Mouse (Mus musculus): ENCODE data around the gene 2310009B15Rik. TPM values are rescaled to one million over a fixed set of nuclear protein-coding genes. Genes with fewer than 3 reads are reported as not detected.
A peak's percentile ranks its signal among the peaks of the same experiment; 100 is the strongest.

Gene 2310009B15Rik
- polyA plus RNA-seq, 1 experiment from 2014 or later: 5.2 TPM

- no peak overlapping the region for H3K27ac ChIP-seq
- H3K4me3 ChIP-seq (ENCODE audit: inconsistent target): no peak overlapping the region
- WGBS (ENCODE audit: missing documents): 8% methylated on average over 16 of the region's 16 CpGs
Measured at GRCm38 (mm10) chr1:138848026-138848425, 8.6 kb downstream of the 2310009B15Rik start.

GRCm38 (mm10) chr1:138847146-138847545, 9.5 kb downstream of the 2310009B15Rik start:
- no peaks in the 10 kb centered on the region for H3K79me2 ChIP-seq (ENCODE audit: inconsistent target)
- no peak overlapping the region for H3K27ac ChIP-seq
- WGBS (ENCODE audit: missing documents): 6% methylated on average over 21 of the region's 21 CpGs
- no peak overlapping the region for H3K4me3 ChIP-seq (ENCODE audit: inconsistent target)
- no peaks in the 10 kb centered on the region for H3K36me3 ChIP-seq (ENCODE audit: inconsistent target)

More at GRCm38 (mm10) chr1:138848026-138848425, 8.6 kb downstream of the 2310009B15Rik start:
- Histone ChIP-seq H3K79me2 (ENCODE audit: inconsistent target) (no peaks in the 10 kb centered on the region), H3K36me3 (ENCODE audit: inconsistent target) (no peaks in the 10 kb centered on the region)

GRCm38 (mm10) chr1:138846581-138846980, 10.1 kb downstream of the 2310009B15Rik start:
- H3K4me3 ChIP-seq (ENCODE audit: inconsistent target): no peak overlapping the region
- H3K79me2 ChIP-seq (ENCODE audit: inconsistent target): no peaks in the 10 kb centered on the region
- H3K36me3 ChIP-seq (ENCODE audit: inconsistent target): no peaks in the 10 kb centered on the region
- 12% methylated on average over 9 of the region's 9 CpGs for WGBS (ENCODE audit: missing documents)
- H3K27ac ChIP-seq: no peak overlapping the region

GRCm38 (mm10) chr1:138846131-138846530, 10.5 kb downstream of the 2310009B15Rik start:
- no peak overlapping the region for H3K27ac ChIP-seq
- WGBS (ENCODE audit: missing documents): 16% methylated on average over 12 of the region's 12 CpGs
- H3K79me2 ChIP-seq (ENCODE audit: inconsistent target): no peaks in the 10 kb centered on the region
- H3K4me3 ChIP-seq (ENCODE audit: inconsistent target): no peak overlapping the region
- H3K36me3 ChIP-seq (ENCODE audit: inconsistent target): no peaks in the 10 kb centered on the region

GRCm38 (mm10) chr1:138845481-138845880, 11.2 kb downstream of the 2310009B15Rik start:
- WGBS (ENCODE audit: missing documents): 43% methylated on average over 3 of the region's 3 CpGs
- Histone ChIP-seq H3K36me3 (ENCODE audit: inconsistent target) (no peaks in the 10 kb centered on the region), H3K27ac (no peak overlapping the region), H3K4me3 (ENCODE audit: inconsistent target) (no peak overlapping the region), H3K79me2 (ENCODE audit: inconsistent target) (no peaks in the 10 kb centered on the region)

- 15% methylated on average over 3 of the region's 3 CpGs for WGBS (ENCODE audit: missing documents)
- H3K36me3 ChIP-seq (ENCODE audit: inconsistent target): no peaks in the 10 kb centered on the region
- peak overlapping the region; percentile 17; the same call in 1 of the 2 replicates for H3K4me3 ChIP-seq (ENCODE audit: inconsistent target)
- H3K27ac ChIP-seq: no peak overlapping the region
- H3K79me2 ChIP-seq (ENCODE audit: inconsistent target): no peaks in the 10 kb centered on the region
Measured at GRCm38 (mm10) chr1:138844166-138844565, 12.5 kb downstream of the 2310009B15Rik start.

- Histone ChIP-seq H3K27ac (no peak overlapping the region), H3K4me3 (ENCODE audit: inconsistent target) (peak overlapping the region; percentile 17; the same call in 1 of the 2 replicates), H3K36me3 (ENCODE audit: inconsistent target) (no peaks in the 10 kb centered on the region), H3K79me2 (ENCODE audit: inconsistent target) (no peaks in the 10 kb centered on the region)
- WGBS (ENCODE audit: missing documents): 2% methylated on average over 34 of the region's 35 CpGs
Measured at GRCm38 (mm10) chr1:138843361-138844091, 13.1 kb downstream of the 2310009B15Rik start.

- WGBS (ENCODE audit: missing documents): 16% methylated on average over 10 of the region's 10 CpGs
- Histone ChIP-seq H3K4me3 (ENCODE audit: inconsistent target) (no peak overlapping the region), H3K79me2 (ENCODE audit: inconsistent target) (no peaks in the 10 kb centered on the region), H3K27ac (no peak overlapping the region), H3K36me3 (ENCODE audit: inconsistent target) (no peaks in the 10 kb centered on the region)
Measured at GRCm38 (mm10) chr1:138842756-138843155, 13.9 kb downstream of the 2310009B15Rik start.

- Histone ChIP-seq H3K4me3 (ENCODE audit: inconsistent target) (no peak overlapping the region), H3K79me2 (ENCODE audit: inconsistent target) (no peaks in the 10 kb centered on the region), H3K36me3 (ENCODE audit: inconsistent target) (no peaks in the 10 kb centered on the region), H3K27ac (no peak overlapping the region)
- 11% methylated on average over 6 of the region's 8 CpGs for WGBS (ENCODE audit: missing documents)
Measured at GRCm38 (mm10) chr1:138842315-138842714, 14.3 kb downstream of the 2310009B15Rik start.

- 3% methylated on average over 53 of the region's 54 CpGs for WGBS (ENCODE audit: missing documents)
- H3K36me3 ChIP-seq (ENCODE audit: inconsistent target): no peaks in the 10 kb centered on the region
- H3K4me3 ChIP-seq (ENCODE audit: inconsistent target): no peak overlapping the region
- no peak overlapping the region for H3K27ac ChIP-seq
- H3K79me2 ChIP-seq (ENCODE audit: inconsistent target): no peaks in the 10 kb centered on the region
Measured at GRCm38 (mm10) chr1:138841306-138842095, 15.2 kb downstream of the 2310009B15Rik start.

- Histone ChIP-seq H3K36me3 (ENCODE audit: inconsistent target) (no peaks in the 10 kb centered on the region), H3K79me2 (ENCODE audit: inconsistent target) (no peaks in the 10 kb centered on the region), H3K4me3 (ENCODE audit: inconsistent target) (no peak overlapping the region), H3K27ac (no peak overlapping the region)
- WGBS (ENCODE audit: missing documents): 15% methylated on average over 25 of the region's 25 CpGs
Measured at GRCm38 (mm10) chr1:138840440-138841305, 16.0 kb downstream of the 2310009B15Rik start.

GRCm38 (mm10) chr1:138839809-138840430, 16.7 kb downstream of the 2310009B15Rik start:
- WGBS (ENCODE audit: missing documents): 21% methylated on average over 16 of the region's 16 CpGs
- Histone ChIP-seq H3K79me2 (ENCODE audit: inconsistent target) (no peaks in the 10 kb centered on the region), H3K27ac (no peak overlapping the region), H3K4me3 (ENCODE audit: inconsistent target) (no peak overlapping the region), H3K36me3 (ENCODE audit: inconsistent target) (no peaks in the 10 kb centered on the region)

GRCm38 (mm10) chr1:138839291-138839690, 17.4 kb downstream of the 2310009B15Rik start:
- no peaks in the 10 kb centered on the region for H3K79me2 ChIP-seq (ENCODE audit: inconsistent target)
- no peak overlapping the region for H3K27ac ChIP-seq
- H3K4me3 ChIP-seq (ENCODE audit: inconsistent target): no peak overlapping the region
- H3K36me3 ChIP-seq (ENCODE audit: inconsistent target): no peaks in the 10 kb centered on the region
- 26% methylated on average over 2 of the region's 2 CpGs for WGBS (ENCODE audit: missing documents)

Measured in macrophage (primary cell).